Mouse (Mus musculus) liver, embryonic 12.5 days (tissue): ENCODE measurements around the gene Slc35e2. TPM values are rescaled to one million over a fixed set of nuclear protein-coding genes. Genes with fewer than 3 reads are reported as not detected.

Experiments used
- ATAC-seq: fragments of 200-750 bp; cut with Nextera tagmentation; 2 replicates; pipeline ENCODE4 v1.8.0; 2017; ENCODE audit warnings: moderate number of reproducible peaks, mild to moderate bottlenecking, moderate library complexity
- H3K27ac ChIP-seq: fragments of 300-500 bp; sonication (generic); 2 replicates; pipeline ENCODE4 v1.5.1; 2016; ENCODE audit warnings: mild to moderate bottlenecking
- H3K27me3 ChIP-seq: fragments of 300-500 bp; sonication (generic); replicated peaks from 2 replicates; pipeline ENCODE4 v1.6.1; 2016; ENCODE audit warnings: mild to moderate bottlenecking, moderate library complexity
- H3K36me3 ChIP-seq: fragments of 300-500 bp; sonication (generic); 2 replicates; pipeline ENCODE4 v1.6.1; 2016; ENCODE audit warnings: mild to moderate bottlenecking, moderate library complexity
- H3K4me1 ChIP-seq: fragments of 300-500 bp; sonication (generic); 2 replicates; pipeline ENCODE4 v1.6.1; 2016
- H3K4me2 ChIP-seq: fragments of 300-500 bp; sonication (generic); 2 replicates; pipeline ENCODE4 v1.6.1; 2016; ENCODE audit warnings: mild to moderate bottlenecking, moderate library complexity
- H3K4me3 ChIP-seq: fragments of 300-500 bp; sonication (generic); 2 replicates; pipeline ENCODE4 v1.5.1; 2016; ENCODE audit warnings: mild to moderate bottlenecking, moderate library complexity
- H3K9ac ChIP-seq: fragments of 300-500 bp; sonication (generic); 2 replicates; pipeline ENCODE4 v1.6.1; 2016; ENCODE audit warnings: mild to moderate bottlenecking, moderate library complexity
- H3K9me3 ChIP-seq: fragments of 300-500 bp; sonication (generic); replicated peaks from 2 replicates; pipeline ENCODE4 v1.6.1; 2016; ENCODE audit warnings: mild to moderate bottlenecking, moderate library complexity
- WGBS: fragments of 180-500 bp; shearing (Covaris S2); methylation state at CpG from one replicate; pipeline ENCODE4 v1.1.7; 2016; ENCODE audit not compliant: insufficient replicate concordance; 5-methylcytosine and 5-hydroxymethylcytosine counted together
- polyA plus RNA-seq: library from polyadenylated mRNA; unstranded; fragments of >200 nt; fragmentation: Nextera tagmentation; extraction: Ambion mirVana; gene quantifications from 2 replicates; pipeline ENCODE4 v1.2.1, GENCODE M21; 2016

The Slc35e2 gene
- 7.1 and 7.3 TPM in 2 replicates for polyA plus RNA-seq

DNA sequence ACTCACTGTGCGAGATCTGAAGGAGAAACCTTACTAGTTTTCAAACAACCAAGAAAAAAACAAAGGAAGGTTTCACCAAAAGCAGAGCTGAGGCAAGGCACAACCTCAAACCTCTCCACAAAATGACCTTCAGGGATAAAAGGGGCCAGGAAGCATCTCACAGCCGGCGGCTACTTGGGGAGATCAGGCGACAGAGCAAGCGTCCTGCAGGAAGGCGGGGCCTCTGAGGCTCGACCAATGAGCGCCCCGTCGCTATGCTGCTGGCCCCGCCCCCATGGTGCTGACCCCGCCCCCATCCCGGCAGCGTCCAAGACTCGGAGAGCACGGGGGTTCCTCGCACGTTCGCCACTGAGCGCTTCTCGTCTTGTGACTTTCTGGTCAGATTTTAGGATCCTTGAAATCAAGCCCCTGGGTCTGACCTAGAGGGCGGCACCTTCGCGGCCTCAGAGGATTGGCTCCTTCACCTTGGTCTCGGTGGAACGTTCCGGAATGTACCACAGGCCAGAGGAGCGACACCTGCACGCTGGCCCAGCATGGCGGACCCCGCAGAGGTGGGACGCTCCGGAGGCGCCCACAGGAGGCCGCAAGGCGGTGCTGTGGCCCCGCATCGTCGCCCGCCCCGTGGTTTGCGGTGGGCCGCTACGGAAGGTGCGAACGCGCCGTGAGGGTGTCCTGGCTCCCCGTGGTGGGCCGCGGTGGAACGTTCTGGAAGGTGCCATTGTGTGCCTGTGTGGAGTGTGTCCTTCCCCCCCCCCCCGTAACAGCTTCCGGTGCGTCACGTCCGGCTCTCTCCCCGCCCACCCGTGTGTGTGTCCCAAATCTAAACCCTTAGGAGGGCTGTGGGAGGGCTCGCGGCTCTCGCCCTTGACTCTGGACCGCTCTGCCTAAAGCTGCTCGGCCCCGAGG lies at the start of gene Slc35e2:
TSS of gene Slc35e2 (plus strand) at position 326 of the 906 bp plus-strand sequence.
- H3K4me1 ChIP-seq: peaks cover 72% of the 10 kb centered on the region
- H3K9ac ChIP-seq: peak within 1 kb of the TSS; percentile 92
- peak; percentile 93 for ATAC-seq
- no peaks in the 10 kb centered on the region for H3K9me3 ChIP-seq
- no peaks in the 10 kb centered on the region for H3K27me3 ChIP-seq
- H3K36me3 ChIP-seq: peaks cover 27% of the 10 kb centered on the region
- peak within 1 kb of the TSS; percentile 99 for H3K4me3 ChIP-seq
- H3K27ac ChIP-seq: peak within 1 kb of the TSS; percentile 97
- peak within 1 kb of the TSS; percentile 95 for H3K4me2 ChIP-seq
- under 1% methylated on average over 58 of the region's 65 CpGs for WGBS

DNA sequence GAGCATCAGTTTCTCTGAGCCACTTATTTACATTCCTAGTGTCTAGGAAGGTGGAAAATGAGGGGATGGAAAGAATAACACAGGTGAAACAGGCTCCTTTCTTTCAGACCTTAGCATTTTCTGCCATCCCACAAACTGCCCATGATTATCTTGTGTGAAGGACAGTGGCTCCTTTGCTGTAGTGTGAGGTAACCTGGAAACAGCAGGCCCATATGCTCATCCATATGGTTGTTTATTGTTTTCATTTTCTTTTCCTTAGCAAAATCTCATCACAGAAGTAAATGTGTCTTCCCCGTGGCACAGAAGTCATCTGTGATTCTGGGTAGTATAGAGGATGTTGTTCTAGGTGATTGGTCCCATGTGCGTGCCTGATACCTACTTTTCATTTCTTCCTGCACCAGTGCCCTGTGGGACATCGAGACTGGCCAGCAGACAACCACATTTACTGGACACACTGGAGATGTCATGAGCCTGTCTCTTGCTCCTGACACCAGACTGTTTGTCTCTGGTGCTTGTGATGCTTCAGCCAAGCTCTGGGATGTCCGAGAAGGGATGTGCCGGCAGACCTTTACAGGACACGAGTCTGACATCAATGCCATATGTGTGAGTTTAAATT lies 48.2 kb upstream of the Slc35e2 start:
- Histone ChIP-seq H3K9me3 (no peaks in the 10 kb centered on the region), H3K4me1 (peaks cover 10% of the 10 kb centered on the region), H3K36me3 (peaks cover 87% of the 10 kb centered on the region), H3K4me2 (no peak overlapping the region), H3K27ac (no peak overlapping the region), H3K4me3 (no peak overlapping the region), H3K27me3 (no peaks in the 10 kb centered on the region), H3K9ac (no peak overlapping the region)
- no peak for ATAC-seq
- WGBS: 83% methylated on average over 6 of the region's 6 CpGs

DNA sequence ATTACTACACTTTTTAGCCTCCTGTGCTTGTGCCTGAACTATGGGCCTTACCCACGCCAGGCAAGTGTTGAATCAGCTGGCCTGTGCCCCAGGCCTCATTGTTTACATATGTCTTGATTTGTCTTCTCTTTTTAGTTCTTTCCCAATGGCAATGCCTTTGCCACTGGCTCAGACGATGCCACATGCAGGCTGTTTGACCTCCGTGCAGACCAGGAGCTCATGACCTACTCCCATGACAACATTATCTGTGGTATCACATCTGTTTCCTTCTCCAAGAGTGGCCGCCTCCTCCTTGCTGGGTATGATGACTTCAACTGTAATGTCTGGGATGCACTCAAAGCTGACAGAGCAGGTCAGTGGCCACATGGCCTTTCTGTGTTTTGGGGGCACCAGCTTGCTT lies 46.3 kb upstream of the Slc35e2 start:
- Histone ChIP-seq H3K36me3 (peaks cover 90% of the 10 kb centered on the region), H3K9me3 (no peaks in the 10 kb centered on the region), H3K4me1 (peaks cover 27% of the 10 kb centered on the region), H3K27me3 (no peaks in the 10 kb centered on the region), H3K4me3 (no peak overlapping the region), H3K4me2 (no peak overlapping the region), H3K9ac (no peak overlapping the region), H3K27ac (no peak overlapping the region)
- 36% methylated on average over 4 of the region's 4 CpGs for WGBS
- ATAC-seq: peak; percentile 40; the same call in 1 of the 2 replicates

DNA sequence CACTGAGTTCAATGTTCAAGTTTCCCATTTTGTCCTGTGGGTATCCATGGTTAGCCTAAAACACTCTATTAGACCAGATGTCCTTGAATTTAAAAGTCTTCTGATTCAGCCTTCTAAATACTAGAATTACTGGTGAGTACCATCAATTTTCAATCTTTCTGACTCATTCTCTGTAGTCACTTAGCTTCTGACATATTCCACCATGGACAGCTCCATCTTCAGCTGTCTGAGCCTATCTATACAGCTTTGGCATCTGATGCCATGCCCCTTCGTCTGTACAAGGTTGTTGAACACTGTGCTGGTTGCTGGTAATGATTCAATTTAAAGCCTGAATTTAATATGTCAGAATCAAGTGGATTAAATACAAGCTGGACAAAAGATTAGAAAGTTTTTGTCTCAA lies 45.8 kb upstream of the Slc35e2 start:
- no peak for ATAC-seq
- no peak overlapping the region for H3K4me3 ChIP-seq
- no peaks in the 10 kb centered on the region for H3K27me3 ChIP-seq
- no peak overlapping the region for H3K4me2 ChIP-seq
- H3K9ac ChIP-seq: no peak overlapping the region
- no peak overlapping the region for H3K27ac ChIP-seq
- H3K36me3 ChIP-seq: peaks cover 95% of the 10 kb centered on the region
- 61% methylated on average over 1 of the region's 1 CpGs for WGBS
- no peaks in the 10 kb centered on the region for H3K9me3 ChIP-seq
- peaks cover 33% of the 10 kb centered on the region for H3K4me1 ChIP-seq

DNA sequence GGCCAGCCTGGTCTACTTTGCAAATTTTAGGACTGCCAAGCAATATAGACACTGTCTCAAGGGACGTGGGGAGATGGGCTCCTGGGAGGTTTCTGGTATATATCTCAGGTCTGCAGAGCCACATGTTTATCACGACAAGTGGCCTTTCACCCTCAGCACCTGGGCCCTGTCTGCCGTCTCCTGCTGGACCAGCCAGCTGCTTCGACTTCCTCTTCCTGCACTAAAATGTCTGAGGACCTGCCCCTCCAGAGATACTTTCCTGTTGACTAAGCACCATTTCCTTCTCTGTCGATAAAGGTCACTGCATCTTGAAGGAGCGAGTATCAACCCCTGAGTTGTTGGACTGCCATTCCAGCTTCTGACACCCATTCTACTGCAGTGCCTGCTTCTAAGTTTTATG lies 41.8 kb upstream of the Slc35e2 start:
- 25% methylated on average over 6 of the region's 6 CpGs for WGBS
- H3K36me3 ChIP-seq: peaks cover 62% of the 10 kb centered on the region
- H3K9ac ChIP-seq: no peak overlapping the region
- H3K4me2 ChIP-seq: no peak overlapping the region
- no peaks in the 10 kb centered on the region for H3K9me3 ChIP-seq
- H3K27ac ChIP-seq: 0 out of 2 replicates have a peak overlapping the region, but pooled peaks have one; percentile 22
- no peaks in the 10 kb centered on the region for H3K27me3 ChIP-seq
- H3K4me3 ChIP-seq: no peak overlapping the region
- H3K4me1 ChIP-seq: peaks cover 60% of the 10 kb centered on the region
- no peak for ATAC-seq

DNA sequence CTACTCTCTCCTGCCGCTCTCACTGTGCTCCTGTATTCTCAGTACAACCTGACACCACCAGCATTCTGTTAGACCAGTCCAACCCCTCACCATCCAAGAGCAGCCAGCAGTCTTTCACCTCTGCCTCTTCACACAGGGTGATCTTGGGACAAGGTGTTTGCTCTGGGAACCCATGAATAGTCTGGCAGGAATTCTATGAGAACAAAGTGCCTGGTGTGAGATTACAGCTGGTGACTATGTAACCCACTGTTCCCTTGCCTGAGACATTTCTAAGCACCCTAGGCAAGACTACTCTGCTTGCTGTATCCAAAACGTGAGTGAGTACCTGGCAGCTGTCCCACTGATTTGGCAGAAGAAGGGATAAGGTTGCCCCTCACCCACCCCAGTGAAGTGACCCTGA lies 40.3 kb upstream of the Slc35e2 start:
- no peak overlapping the region for H3K9ac ChIP-seq
- H3K4me3 ChIP-seq: no peak overlapping the region
- no peak overlapping the region for H3K4me2 ChIP-seq
- 70% methylated on average over 2 of the region's 2 CpGs for WGBS
- H3K36me3 ChIP-seq: peaks cover 47% of the 10 kb centered on the region
- no peaks in the 10 kb centered on the region for H3K9me3 ChIP-seq
- ATAC-seq: no peak
- peak overlapping the region; percentile 81; the same call in 1 of the 2 replicates for H3K27ac ChIP-seq
- H3K27me3 ChIP-seq: no peaks in the 10 kb centered on the region
- H3K4me1 ChIP-seq: peaks cover 67% of the 10 kb centered on the region

DNA sequence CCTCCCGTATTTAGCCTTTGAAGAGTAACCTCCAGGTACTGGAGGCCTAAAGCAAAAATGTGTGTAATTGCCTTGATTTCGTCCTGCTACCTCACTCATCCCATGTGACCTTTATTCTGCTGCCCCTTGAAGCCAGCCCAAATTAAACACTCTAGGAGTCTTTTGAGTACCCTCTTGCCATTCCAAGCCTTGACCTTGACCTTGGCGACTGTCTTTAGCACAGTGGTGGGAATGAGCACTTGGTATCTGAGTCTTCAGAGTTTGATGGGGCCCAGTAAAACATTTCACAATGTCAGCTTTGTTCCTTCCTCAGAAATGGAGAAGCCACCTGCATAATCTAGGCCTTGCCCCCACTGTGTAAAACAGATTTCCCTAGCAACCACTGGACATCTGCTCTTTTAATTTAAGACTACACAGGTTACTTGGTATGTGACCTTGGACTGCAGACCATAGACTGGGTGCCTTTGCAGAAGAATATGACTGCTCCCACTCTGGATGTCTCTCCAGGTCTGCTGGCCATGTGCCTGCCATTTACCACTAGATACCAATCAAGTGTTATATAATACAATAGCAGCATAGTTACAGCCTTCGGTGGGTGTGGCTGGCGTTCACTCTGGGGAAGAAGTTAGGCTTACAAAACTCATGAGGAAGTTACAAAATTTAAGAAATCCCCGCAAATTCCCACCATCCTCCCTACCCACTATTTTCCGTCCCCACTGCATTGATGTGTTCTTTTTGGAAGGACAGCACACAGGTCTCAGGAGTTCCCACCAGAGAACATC lies 39.4 kb upstream of the Slc35e2 start, which contains the start of gene Nadk:
TSS of gene Nadk (plus strand) at position 718 of the 782 bp plus-strand sequence.
- Histone ChIP-seq H3K27ac (peak within 1 kb of the TSS; percentile 81), H3K27me3 (no peaks in the 10 kb centered on the region), H3K4me1 (peaks cover 76% of the 10 kb centered on the region), H3K9me3 (no peaks in the 10 kb centered on the region), H3K9ac (peak within 1 kb of the TSS; percentile 73), H3K4me3 (peak within 1 kb of the TSS; percentile 87), H3K36me3 (peaks cover 38% of the 10 kb centered on the region), H3K4me2 (peak within 1 kb of the TSS; percentile 95)
- WGBS: 69% methylated on average over 7 of the region's 7 CpGs
- ATAC-seq: no peak

DNA sequence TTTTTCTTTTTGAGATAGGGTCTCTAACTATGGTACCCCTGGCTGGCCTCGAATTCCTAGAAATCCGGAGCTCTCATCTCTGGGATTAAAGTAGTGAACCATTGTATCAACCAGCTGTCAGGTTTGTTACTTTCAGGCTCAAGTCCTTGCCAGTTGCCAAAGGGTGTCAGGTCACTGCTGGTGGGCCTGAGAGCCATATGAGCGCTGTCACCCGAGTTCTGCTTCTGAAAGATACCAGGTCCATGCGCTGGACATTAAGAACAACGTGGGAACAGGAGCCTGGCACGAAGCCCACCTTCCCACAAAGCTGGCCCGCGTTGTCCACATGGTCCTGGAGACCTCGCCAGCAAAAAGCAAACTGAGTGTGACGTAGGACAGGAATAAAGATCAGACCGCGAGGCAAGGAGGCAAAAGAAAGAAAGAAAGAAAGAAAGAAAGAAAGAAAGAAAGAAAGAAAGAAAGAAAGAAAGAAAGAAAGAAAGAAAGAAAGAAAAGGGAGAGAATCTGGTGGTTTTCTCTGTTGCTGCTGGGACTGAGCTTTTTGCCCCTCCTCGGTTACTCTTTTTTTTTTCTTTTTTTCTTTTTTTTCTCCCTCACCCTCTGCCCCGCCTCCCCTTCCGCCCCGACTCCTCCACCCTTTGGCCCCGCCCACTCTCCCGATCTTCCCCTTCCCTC lies 38.4 kb upstream of the Slc35e2 start:
- Histone ChIP-seq H3K4me1 (peaks cover 85% of the 10 kb centered on the region), H3K27ac (peak overlapping the region; percentile 81), H3K9me3 (no peaks in the 10 kb centered on the region), H3K4me3 (peak overlapping the region; percentile 87), H3K9ac (peak overlapping the region; percentile 73), H3K36me3 (peaks cover 32% of the 10 kb centered on the region), H3K27me3 (no peaks in the 10 kb centered on the region), H3K4me2 (peak overlapping the region; percentile 95)
- ATAC-seq: no peak
- whole genome bisulfite sequencing: 6% methylated on average over 19 of the region's 19 CpGs

DNA sequence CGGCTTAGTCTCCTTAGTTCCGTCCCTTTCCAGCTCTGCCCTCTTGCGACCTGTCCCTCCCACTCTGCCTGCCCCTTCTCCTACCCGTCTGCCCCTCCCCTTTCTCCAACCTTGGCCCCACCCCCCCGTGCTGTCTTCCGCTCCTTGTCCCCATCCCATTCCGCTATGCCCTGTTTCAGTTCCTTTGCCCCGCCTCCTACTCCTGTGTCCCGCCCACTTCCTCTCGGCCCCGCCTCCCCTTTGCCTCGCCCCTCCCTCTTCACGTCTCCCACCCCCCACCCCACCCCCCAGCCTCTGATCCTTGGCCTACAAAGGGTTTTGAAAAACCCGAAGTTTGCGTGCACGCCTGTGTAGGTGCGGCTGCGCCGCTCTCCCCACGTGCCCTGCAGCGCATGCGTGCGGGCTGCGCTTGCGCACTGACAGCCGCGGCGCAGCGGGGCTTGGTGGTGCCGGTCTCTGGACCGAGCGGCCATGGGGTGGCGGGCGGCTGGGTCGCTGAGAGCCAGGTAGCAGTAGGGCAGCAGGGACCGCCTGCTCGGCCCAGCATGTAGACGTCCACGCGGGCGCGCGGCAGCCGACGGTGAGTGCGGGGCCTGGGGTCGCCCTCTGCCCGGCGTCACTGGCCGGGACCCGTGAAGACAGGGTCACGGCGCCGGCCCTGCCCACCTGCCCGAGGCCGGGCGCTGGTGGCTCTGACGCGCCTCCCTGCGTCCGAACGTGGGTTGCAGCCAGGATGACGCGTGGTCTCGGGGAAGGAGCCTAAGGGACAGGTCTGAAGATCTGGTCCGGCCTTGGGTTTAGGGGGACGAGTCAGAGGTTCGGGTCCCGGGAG lies 37.6 kb upstream of the Slc35e2 start:
- ATAC-seq: peak; percentile 94
- peaks cover 82% of the 10 kb centered on the region for H3K4me1 ChIP-seq
- 1% methylated on average over 69 of the region's 69 CpGs for WGBS
- no peaks in the 10 kb centered on the region for H3K27me3 ChIP-seq
- H3K27ac ChIP-seq: peak overlapping the region; percentile 92
- peak overlapping the region; percentile 87 for H3K4me3 ChIP-seq
- H3K4me2 ChIP-seq: peak overlapping the region; percentile 95
- H3K9ac ChIP-seq: peak overlapping the region; percentile 86
- H3K9me3 ChIP-seq: no peaks in the 10 kb centered on the region
- H3K36me3 ChIP-seq: peaks cover 25% of the 10 kb centered on the region

DNA sequence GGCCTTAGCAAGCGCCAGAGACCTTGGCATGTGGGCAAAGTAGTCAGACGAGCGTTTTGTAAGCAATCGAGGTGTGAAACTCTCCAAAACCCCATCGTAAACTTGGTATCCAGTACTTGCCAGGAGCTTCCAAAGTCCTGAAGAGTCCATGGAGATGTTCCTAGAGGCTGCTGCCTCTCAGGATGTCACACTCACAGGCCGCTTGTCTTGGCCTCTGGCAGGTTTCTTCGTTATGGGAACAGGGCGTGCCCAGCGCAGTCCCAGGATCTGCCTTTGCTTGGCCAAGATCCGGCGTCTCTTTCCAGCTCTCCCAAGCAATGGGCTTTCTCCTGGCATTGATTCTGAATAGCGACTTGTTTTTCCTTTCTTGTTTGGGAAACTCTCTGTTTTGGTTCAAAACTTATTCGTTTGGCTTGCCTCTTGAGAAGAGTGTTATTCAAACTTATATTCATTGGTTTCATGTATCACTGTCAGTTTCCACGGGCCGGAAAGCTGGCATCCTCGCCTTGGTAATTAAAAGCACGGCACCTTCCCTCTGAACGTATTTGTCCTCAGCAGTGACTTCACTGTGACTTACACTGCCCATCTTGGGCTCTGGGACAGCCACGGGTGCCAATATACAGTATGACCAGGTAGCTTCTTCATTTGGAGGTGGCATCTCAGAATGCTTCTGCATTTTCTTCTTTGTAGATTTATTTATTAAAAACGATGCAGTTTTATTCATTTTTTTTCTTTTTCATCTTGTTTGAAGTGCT lies 36.7 kb upstream of the Slc35e2 start:
- Histone ChIP-seq H3K4me3 (peak overlapping the region; percentile 87), H3K4me1 (peaks cover 73% of the 10 kb centered on the region), H3K4me2 (peak overlapping the region; percentile 95), H3K27ac (peak overlapping the region; percentile 92), H3K9ac (peak overlapping the region; percentile 86), H3K9me3 (no peaks in the 10 kb centered on the region), H3K36me3 (peaks cover 16% of the 10 kb centered on the region), H3K27me3 (no peaks in the 10 kb centered on the region)
- no peak for ATAC-seq
- 11% methylated on average over 20 of the region's 20 CpGs for WGBS
